Mouse (Mus musculus) ES-E14 (cell line): ENCODE results near the gene Isg20l2. TPM values are rescaled to one million over a fixed set of nuclear protein-coding genes. Genes with fewer than 3 reads are reported as not detected.

ENCODE experiments used
- DNase-seq: peaks from one replicate; pipeline ENCODE4 v3.0.0-alpha.2; 2013; ENCODE audit warnings: low read depth, low spot score
- H3K27ac ChIP-seq: 2 replicates; pipeline ENCODE4 v1.5.1; 2012; ENCODE audit warnings: low read depth, mild to moderate bottlenecking, low read length, moderate library complexity, mixed read lengths; ENCODE audit not compliant: poor library complexity, insufficient read depth, severe bottlenecking
- H3K36me3 ChIP-seq: 2 replicates; pipeline ENCODE4 v1.6.1; 2012; ENCODE audit warnings: mild to moderate bottlenecking, low read length, moderate library complexity, mixed read lengths; ENCODE audit not compliant: control insufficient read depth, poor library complexity, insufficient read depth, severe bottlenecking
- H3K4me1 ChIP-seq, 2 experiments: fragments of 150-350 bp in 1 of 2; sonication (generic) in 1 of 2; 2 replicates each; pipeline ENCODE4 v1.6.1; 2012; ENCODE audit warnings: low read length in 2 of 2, mild to moderate bottlenecking in 1 of 2, mixed read lengths in 1 of 2; ENCODE audit not compliant: control insufficient read depth in 2 of 2, insufficient read depth in 2 of 2, poor library complexity in 1 of 2
- H3K4me3 ChIP-seq, 2 experiments: fragments of 150-350 bp in 1 of 2; sonication (generic) in 1 of 2; 2 replicates each; pipeline ENCODE4 v1.5.1; 2012; ENCODE audit warnings: low read length in 2 of 2, low read depth in 1 of 2, mild to moderate bottlenecking in 1 of 2, mixed read lengths in 1 of 2; ENCODE audit not compliant: insufficient read depth in 1 of 2, poor library complexity in 1 of 2, severe bottlenecking in 1 of 2
- H3K9ac ChIP-seq: 2 replicates; pipeline ENCODE4 v1.6.1; 2012; ENCODE audit warnings: low read depth, mild to moderate bottlenecking, low read length, mixed read lengths; ENCODE audit not compliant: poor library complexity, insufficient read depth, severe bottlenecking
- H3K9me3 ChIP-seq: fragments of 150-350 bp; sonication (generic); 2 replicates; pipeline ENCODE4 v1.6.1; 2012; ENCODE audit warnings: low read depth, mild to moderate bottlenecking, low read length; ENCODE audit not compliant: control insufficient read depth, insufficient read depth
- CHD2 ChIP-seq: IDR thresholded peaks from 2 replicates; pipeline ENCODE4 v1.6.1; 2014; ENCODE audit warnings: mild to moderate bottlenecking, low read depth, low read length, inconsistent platforms
- HCFC1 ChIP-seq: IDR thresholded peaks from 2 replicates; pipeline ENCODE4 v1.6.1; 2012; ENCODE audit warnings: low read length, inconsistent platforms, borderline replicate concordance; ENCODE audit not compliant: insufficient read depth
- MAFK ChIP-seq: IDR thresholded peaks from 2 replicates; pipeline ENCODE4 v1.6.1; 2014; ENCODE audit warnings: mild to moderate bottlenecking, low read depth, low read length, inconsistent platforms; ENCODE audit not compliant: insufficient read depth
- ZC3H11A ChIP-seq: IDR thresholded peaks from 2 replicates; pipeline ENCODE4 v1.6.1; 2012; ENCODE audit warnings: low read depth, mild to moderate bottlenecking, inconsistent platforms, low read length, borderline replicate concordance
- ZNF384 ChIP-seq: IDR thresholded peaks from 2 replicates; pipeline ENCODE4 v1.6.1; 2012; ENCODE audit warnings: low read depth, low read length, inconsistent platforms
- in situ Hi-C, 2 experiments: fragments of 600-800 bp; cut with MboI; formaldehyde crosslinking; loops; one replicate each; pipeline ENCODE4 v1.15.1; 2025; ENCODE audit warnings: low sequenced_read_pairs in 2 of 2, inconsistent platforms in 1 of 2; ENCODE audit not compliant: unreplicated experiment in 2 of 2
- total RNA-seq: library from RNA; depleted of rRNA; stranded (reverse); fragments of 300-350 nt; gene quantifications from 2 replicates; pipeline ENCODE4 v1.2.3, GENCODE M21; 2012

Isg20l2 gene
- total RNA-seq, 1 experiment, result 40.1 TPM

GRCm38 (mm10) chr3:87960586-87961191 is 30.6 kb downstream of the Isg20l2 start:
- no peak for TF ChIP-seq MAFK
- TF ChIP-seq ZNF384, result no peak
- TF ChIP-seq CHD2, result no peak
- peak; percentile 85 for TF ChIP-seq ZC3H11A
- TF ChIP-seq HCFC1, result peak; percentile 54; the same call in 1 of the 2 replicates
- no peaks in the 10 kb centered on the region for H3K36me3 ChIP-seq
- in situ Hi-C loops, result no loop called here
- peak; percentile 96 for DNase-seq
- peak overlapping the region; percentile 58 to 62 for H3K4me3 ChIP-seq
- no peak overlapping the region for H3K27ac ChIP-seq
- peak overlapping the region; percentile 55; the same call in 1 of the 2 replicates for H3K9ac ChIP-seq
- H3K9me3 ChIP-seq, result no peaks in the 10 kb centered on the region
- H3K4me1 ChIP-seq, result peaks cover 4 to 6% of the 10 kb centered on the region in 2 experiments; a peak in 2 of 4 replicates

- DNase-seq, result no peak
- Histone ChIP-seq H3K9ac (peak overlapping the region; percentile 68), H3K27ac (no peak overlapping the region), H3K4me3 (peak overlapping the region; percentile 60 to 68), H3K4me1 (peaks cover 7 to 18% of the 10 kb centered on the region in 2 experiments; a peak in 3 of 4 replicates), H3K36me3 (no peaks in the 10 kb centered on the region), H3K9me3 (no peaks in the 10 kb centered on the region)
- in situ Hi-C loops, result no loop called here
- no peak for TF ChIP-seq MAFK
- TF ChIP-seq CHD2, result no peak
- peak; percentile 43; the same call in 1 of the 2 replicates for TF ChIP-seq ZC3H11A
- TF ChIP-seq HCFC1, result no peak
These were observed 40.2 kb downstream of the Isg20l2 start for GRCm38 (mm10) chr3:87970184-87970938.

- Histone ChIP-seq H3K9ac (peak within 1 kb of the TSS; percentile 73), H3K36me3 (no peaks in the 10 kb centered on the region), H3K27ac (no peak within 1 kb of the TSS), H3K9me3 (no peaks in the 10 kb centered on the region), H3K4me1 (peaks cover 7 to 19% of the 10 kb centered on the region in 2 experiments; a peak in 3 of 4 replicates), H3K4me3 (peak within 1 kb of the TSS; percentile 60 to 68)
- TF ChIP-seq HCFC1, result peak; percentile 21; the same call in 1 of the 2 replicates
- TF ChIP-seq CHD2, result no peak
- no peak for TF ChIP-seq MAFK
- DNase-seq, result no peak
- in situ Hi-C loops, result no loop called here
These were observed 40.9 kb downstream of the Isg20l2 start, which contains the start of gene Nes for GRCm38 (mm10) chr3:87970939-87971488. Gene Nes, plus strand, starts transcription at chr3:87971078.

GRCm38 (mm10) chr3:87971489-87972202 is 41.5 kb downstream of the Isg20l2 start:
- in situ Hi-C loops, result no loop called here
- H3K36me3 ChIP-seq, result no peaks in the 10 kb centered on the region
- TF ChIP-seq MAFK (no peak), CHD2 (no peak), ZNF384 (no peak), HCFC1 (no peak), ZC3H11A (no peak)
- peak overlapping the region; percentile 48 to 68 for H3K4me3 ChIP-seq
- H3K9ac ChIP-seq, result peak overlapping the region; percentile 73
- no peaks in the 10 kb centered on the region for H3K9me3 ChIP-seq
- H3K27ac ChIP-seq, result no peak overlapping the region
- peaks cover 7 to 19% of the 10 kb centered on the region in 2 experiments; a peak in 3 of 4 replicates for H3K4me1 ChIP-seq
- DNase-seq, result no peak
